Mouse (Mus musculus) liver, embryonic 14.5 days (tissue): Measurements from ENCODE around the gene Mief2.

ENCODE experiments used
- CTCF ChIP-seq: IDR thresholded peaks from 2 replicates; pipeline ENCODE4 v1.5.1; 2016; ENCODE audit warnings: antibody characterized with exemption, low read depth, control low read depth
- EP300 ChIP-seq: IDR thresholded peaks from 2 replicates; pipeline ENCODE4 v1.6.1; 2016; ENCODE audit warnings: antibody characterized with exemption, low read depth

DNA sequence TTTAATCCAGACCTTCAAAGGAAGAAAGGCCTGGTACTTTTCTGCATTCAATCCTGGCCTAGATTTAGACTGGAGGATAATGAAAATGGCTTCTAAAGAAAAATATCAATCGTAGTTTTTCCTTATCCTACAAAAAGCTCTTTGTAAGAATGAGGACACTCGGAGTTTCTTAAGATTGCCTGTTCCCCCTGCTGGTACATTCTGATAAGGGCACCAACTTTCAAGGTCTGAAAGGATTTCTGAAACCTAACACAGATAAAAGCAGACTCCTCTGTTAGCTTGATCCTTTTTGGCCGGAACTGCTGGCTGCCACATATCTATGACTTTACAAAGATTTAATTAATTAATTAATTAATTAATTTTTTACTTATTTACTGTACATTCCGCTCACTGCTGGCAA, 38.8 kb downstream of the Mief2 start:
- TF ChIP-seq CTCF (peak; percentile 12; the same call in 1 of the 2 replicates), EP300 (no peak)
